Mouse (Mus musculus): ENCODE results near the gene Hist1h4f. TPM values are rescaled to one million over a fixed set of nuclear protein-coding genes. Genes with fewer than 3 reads are reported as not detected.
"Not testable (repeated sequence)": the region's sequence is repeated elsewhere in the genome, so short reads cannot be mapped to it uniquely, and the experiment has no call there.

Gene Hist1h4f
- polyA plus RNA-seq, 1 experiment from 2014 or later: not detected

DNA sequence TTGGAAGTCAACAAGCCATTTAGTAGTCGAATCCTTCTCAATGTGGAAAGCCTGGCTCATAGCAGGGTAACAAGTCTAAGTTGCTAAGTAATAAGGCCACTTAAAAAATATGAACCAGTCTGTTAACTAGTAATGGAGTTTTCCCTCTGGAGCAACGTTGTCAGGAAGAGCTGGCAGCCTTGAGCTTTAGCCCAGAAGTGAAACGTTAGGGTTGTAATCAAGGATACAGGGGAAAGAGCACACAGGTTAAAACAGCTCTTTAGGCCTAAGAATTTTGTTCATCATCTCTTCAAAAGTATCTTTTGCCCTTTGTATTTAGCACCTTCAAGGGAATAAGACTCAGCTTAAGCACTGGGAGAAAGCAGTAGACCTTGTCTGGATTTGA, 695 bp downstream of the Hist1h4f start:
- 10% methylated on average over 3 of the region's 3 CpGs for WGBS
- ATAC-seq (ENCODE audit: extremely low read depth, insufficient number of reproducible peaks, low FRiP score, low TSS enrichment): no peak

DNA sequence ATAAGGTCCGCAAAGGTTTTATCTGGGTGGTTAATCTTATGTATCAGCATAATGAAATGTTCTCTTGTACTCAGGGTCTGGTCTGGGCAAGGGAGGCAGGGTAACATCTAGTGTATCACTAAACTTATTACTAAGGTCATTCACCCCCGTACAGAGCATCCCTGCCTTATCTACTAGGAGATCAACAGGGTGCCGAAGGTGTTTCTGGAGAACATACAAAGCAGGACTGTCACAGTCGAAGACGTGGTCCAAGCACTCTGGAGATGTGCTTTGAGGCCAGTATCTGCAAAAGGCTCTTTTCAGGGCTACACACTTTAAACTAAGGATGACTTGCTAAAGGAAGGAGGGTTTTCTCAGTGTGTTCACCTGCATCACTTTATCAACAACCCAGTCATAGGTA, 4.8 kb downstream of the Hist1h4f start:
- H3K9ac ChIP-seq: no peak overlapping the region
- no peaks in the 10 kb centered on the region for H3K27me3 ChIP-seq (replicated peaks)
- WGBS: 71% methylated on average over 5 of the region's 5 CpGs
- no peak overlapping the region for H3K4me2 ChIP-seq
- no peaks in the 10 kb centered on the region for H3K9me3 ChIP-seq
- no peak for ATAC-seq (ENCODE audit: extremely low read depth, insufficient number of reproducible peaks, low FRiP score, low TSS enrichment)
- H3K4me3 ChIP-seq: no peak overlapping the region
- peaks cover 15% of the 10 kb centered on the region for H3K4me1 ChIP-seq
- H3K27ac ChIP-seq (replicated peaks): no peak overlapping the region
- no peaks in the 10 kb centered on the region for H3K36me3 ChIP-seq

More for the DNA sequence above, 695 bp downstream of the Hist1h4f start:
- Histone ChIP-seq H3K27me3 (replicated peaks) (no peaks in the 10 kb centered on the region), H3K4me2 (peak overlapping the region; percentile 72), H3K4me1 (peaks cover 22% of the 10 kb centered on the region), H3K36me3 (no peaks in the 10 kb centered on the region), H3K4me3 (peak overlapping the region; percentile 57), H3K9ac (peak overlapping the region; percentile 79), H3K27ac (replicated peaks) (peak overlapping the region; percentile 92), H3K9me3 (no peaks in the 10 kb centered on the region)

- 0% methylated on average over 14 of the region's 14 CpGs for WGBS
- H3K27me3 ChIP-seq (replicated peaks); H3K36me3 ChIP-seq; H3K9me3 ChIP-seq; H3K4me1 ChIP-seq: not testable (repeated sequence)
- Histone ChIP-seq H3K4me2 (peak overlapping the region; percentile 83), H3K4me3 (peak overlapping the region; percentile 58), H3K27ac (replicated peaks) (peak overlapping the region; percentile 93), H3K9ac (peak overlapping the region; percentile 82)
- 0 out of 2 replicates have a peak, but pooled peaks have one; percentile 4 for ATAC-seq (ENCODE audit: extremely low read depth, insufficient number of reproducible peaks, low FRiP score, low TSS enrichment)
Observed at GRCm38 (mm10) chr13:23544787-23545120, 6.7 kb downstream of the Hist1h4f start.

DNA sequence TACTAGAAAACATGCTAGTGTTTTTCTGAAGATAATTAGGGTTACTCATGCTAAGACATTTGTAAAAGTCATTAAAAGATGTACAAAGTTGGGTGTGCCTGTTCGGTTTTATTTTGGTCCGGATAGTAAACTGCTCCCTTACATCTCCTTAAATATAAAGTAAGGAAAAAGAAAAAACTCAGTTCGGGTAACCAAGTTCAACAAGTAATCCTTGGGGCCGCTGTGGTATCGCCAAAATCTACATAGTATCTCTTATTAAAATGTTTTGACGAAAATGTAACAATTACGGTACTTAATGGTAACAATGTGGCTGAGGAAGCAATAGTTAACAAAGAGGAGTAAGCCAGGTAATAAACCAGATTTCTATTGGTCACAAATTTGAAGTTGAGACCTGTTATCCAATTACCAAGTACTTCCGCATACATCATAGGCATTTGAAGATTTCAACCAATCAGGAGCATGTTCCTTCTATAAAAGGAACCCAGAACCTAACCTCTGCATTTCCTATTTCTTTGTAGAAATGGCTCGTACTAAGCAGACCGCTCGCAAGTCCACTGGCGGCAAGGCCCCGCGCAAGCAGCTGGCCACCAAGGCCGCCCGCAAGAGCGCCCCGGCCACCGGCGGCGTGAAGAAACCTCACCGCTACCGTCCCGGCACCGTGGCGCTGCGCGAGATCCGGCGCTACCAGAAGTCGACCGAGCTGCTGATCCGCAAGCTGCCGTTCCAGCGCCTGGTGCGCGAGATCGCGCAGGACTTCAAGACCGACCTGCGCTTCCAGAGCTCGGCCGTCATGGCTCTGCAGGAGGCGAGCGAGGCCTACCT, 7.3 kb downstream of the Hist1h4f start, which contains the start of gene Hist1h3f:
Gene Hist1h3f (plus strand): TSS at position 88 of the 822 bp plus-strand sequence.
- no peaks in the 10 kb centered on the region for H3K27me3 ChIP-seq (replicated peaks)
- WGBS: under 1% methylated on average over 35 of the region's 45 CpGs
- peak within 1 kb of the TSS; percentile 83 for H3K4me2 ChIP-seq
- H3K4me3 ChIP-seq: peak within 1 kb of the TSS; percentile 58
- H3K9me3 ChIP-seq: no peaks in the 10 kb centered on the region
- peak; percentile 86 for ATAC-seq (ENCODE audit: extremely low read depth, insufficient number of reproducible peaks, low FRiP score, low TSS enrichment)
- peak within 1 kb of the TSS; percentile 93 for H3K27ac ChIP-seq (replicated peaks)
- H3K9ac ChIP-seq: peak within 1 kb of the TSS; percentile 82
- peaks cover 8% of the 10 kb centered on the region for H3K4me1 ChIP-seq
- H3K36me3 ChIP-seq: no peaks in the 10 kb centered on the region

DNA sequence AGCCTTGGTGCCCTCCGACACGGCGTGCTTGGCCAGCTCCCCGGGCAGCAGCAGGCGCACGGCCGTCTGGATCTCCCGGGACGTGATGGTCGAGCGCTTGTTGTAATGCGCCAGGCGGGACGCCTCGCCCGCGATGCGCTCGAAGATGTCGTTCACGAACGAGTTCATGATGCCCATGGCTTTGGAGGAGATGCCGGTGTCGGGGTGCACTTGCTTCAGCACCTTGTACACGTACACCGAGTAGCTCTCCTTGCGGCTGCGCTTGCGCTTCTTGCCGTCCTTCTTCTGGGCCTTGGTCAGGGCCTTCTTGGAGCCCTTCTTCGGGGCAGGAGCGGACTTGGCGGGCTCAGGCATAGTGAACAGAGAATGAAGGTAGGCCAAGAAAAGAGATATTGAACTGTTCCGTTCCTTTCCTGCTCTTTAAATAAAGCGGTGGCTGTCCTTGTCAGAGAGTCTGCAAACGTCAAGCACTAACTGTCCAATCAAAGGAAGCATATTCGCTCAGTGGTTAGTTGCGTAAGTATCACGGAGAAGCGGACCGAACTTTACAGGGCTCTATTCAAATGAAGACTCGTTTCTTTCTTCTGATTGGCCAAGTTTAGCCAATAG, 8.3 kb downstream of the Hist1h4f start, which contains the start of gene Hist1h2bh:
Gene Hist1h2bh (minus strand): TSS at position 394 of the 609 bp plus-strand sequence.
- Histone ChIP-seq H3K27ac (replicated peaks) (peak within 1 kb of the TSS; percentile 93), H3K4me3 (peak within 1 kb of the TSS; percentile 58), H3K4me2 (peak within 1 kb of the TSS; percentile 83), H3K9ac (peak within 1 kb of the TSS; percentile 79)
- H3K9me3 ChIP-seq; H3K27me3 ChIP-seq (replicated peaks); H3K4me1 ChIP-seq; H3K36me3 ChIP-seq: not testable (repeated sequence)
- peak; percentile 80 for ATAC-seq (ENCODE audit: extremely low read depth, insufficient number of reproducible peaks, low FRiP score, low TSS enrichment)
- WGBS: under 1% methylated on average over 38 of the region's 42 CpGs

DNA sequence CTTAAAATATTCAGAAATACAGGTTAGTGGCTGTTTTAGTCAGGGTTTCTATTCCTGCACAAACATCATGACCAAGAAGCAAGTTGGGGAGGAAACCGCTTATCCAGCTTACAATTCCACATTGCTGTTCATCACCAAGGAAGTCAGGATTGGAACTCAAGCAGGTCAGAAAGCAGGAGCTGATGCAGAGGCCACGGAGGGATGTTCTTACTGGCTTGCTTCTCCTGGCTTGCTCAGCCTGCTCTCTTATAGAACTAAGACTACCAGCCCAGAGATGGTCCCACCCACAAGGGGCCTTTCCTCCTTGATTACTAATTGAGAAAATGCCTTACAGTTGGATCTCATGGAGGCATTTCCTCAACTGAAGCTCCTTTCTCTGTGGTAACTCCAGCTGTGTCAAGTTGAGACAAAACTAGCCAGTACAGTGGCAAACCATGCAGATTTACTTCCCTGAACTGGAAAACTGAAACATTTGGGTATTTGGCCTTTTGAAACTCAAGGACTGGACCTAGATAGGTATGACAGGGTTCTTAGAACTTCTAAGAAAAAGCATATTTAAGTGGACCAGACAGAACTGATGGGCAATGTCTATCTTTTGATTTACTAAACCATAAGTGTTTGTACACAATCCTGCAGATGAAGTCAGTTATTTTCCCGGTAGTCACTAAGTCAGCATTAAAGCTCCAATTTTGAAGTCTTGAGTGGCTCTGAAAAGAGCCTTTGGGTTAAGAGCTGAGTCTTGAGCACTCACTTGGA, 9.0 kb downstream of the Hist1h4f start:
- not testable (repeated sequence) for H3K27me3 ChIP-seq (replicated peaks); H3K4me1 ChIP-seq; H3K9me3 ChIP-seq; ATAC-seq (ENCODE audit: extremely low read depth, insufficient number of reproducible peaks, low FRiP score, low TSS enrichment); H3K36me3 ChIP-seq
- Histone ChIP-seq H3K27ac (replicated peaks) (peak overlapping the region; percentile 90), H3K4me3 (peak overlapping the region; percentile 58), H3K9ac (peak overlapping the region; percentile 79), H3K4me2 (peak overlapping the region; percentile 83)
- 10% methylated on average over 3 of the region's 3 CpGs for WGBS

DNA sequence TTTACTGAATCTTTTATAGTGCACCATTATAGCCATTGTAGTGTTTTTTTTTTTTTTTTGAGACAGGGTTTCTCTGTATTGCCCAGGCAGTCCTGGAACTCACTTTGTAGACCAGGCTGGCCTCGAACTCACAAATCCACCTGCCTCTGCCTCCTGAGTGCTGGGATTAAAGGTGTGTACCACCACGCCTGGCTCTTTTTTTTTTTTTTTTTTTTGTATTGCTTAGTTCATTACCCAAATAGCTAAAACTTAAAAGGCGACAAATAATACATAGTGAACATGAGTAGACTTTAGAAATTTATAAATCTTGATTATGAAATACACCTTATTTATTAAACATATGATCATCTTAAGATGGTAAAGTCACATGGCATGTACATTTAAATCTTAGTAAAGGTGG, 10.0 kb downstream of the Hist1h4f start:
- Histone ChIP-seq H3K27ac (replicated peaks) (no peak overlapping the region), H3K27me3 (replicated peaks) (no peaks in the 10 kb centered on the region), H3K9ac (no peak overlapping the region), H3K4me3 (no peak overlapping the region), H3K4me2 (no peak overlapping the region), H3K36me3 (no peaks in the 10 kb centered on the region), H3K9me3 (no peaks in the 10 kb centered on the region), H3K4me1 (peaks cover 18% of the 10 kb centered on the region)
- 81% methylated on average over 3 of the region's 3 CpGs for WGBS
- ATAC-seq (ENCODE audit: extremely low read depth, insufficient number of reproducible peaks, low FRiP score, low TSS enrichment): no peak

GRCm38 (mm10) chr13:23539821-23540220, 11.6 kb downstream of the Hist1h4f start:
- not testable (repeated sequence) for H3K27ac ChIP-seq (replicated peaks); H3K4me2 ChIP-seq; H3K9me3 ChIP-seq; H3K4me3 ChIP-seq; ATAC-seq (ENCODE audit: extremely low read depth, insufficient number of reproducible peaks, low FRiP score, low TSS enrichment); H3K9ac ChIP-seq; H3K36me3 ChIP-seq; H3K27me3 ChIP-seq (replicated peaks)
- 63% methylated on average over 1 of the region's 1 CpGs for WGBS
- peaks cover 28% of the 10 kb centered on the region for H3K4me1 ChIP-seq

- H3K4me1 ChIP-seq: peaks cover 37% of the 10 kb centered on the region
- no peak overlapping the region for H3K27ac ChIP-seq (replicated peaks)
- no peak overlapping the region for H3K9ac ChIP-seq
- H3K9me3 ChIP-seq: no peaks in the 10 kb centered on the region
- H3K27me3 ChIP-seq (replicated peaks): no peaks in the 10 kb centered on the region
- no peak for ATAC-seq (ENCODE audit: extremely low read depth, insufficient number of reproducible peaks, low FRiP score, low TSS enrichment)
- H3K36me3 ChIP-seq: no peaks in the 10 kb centered on the region
- no peak overlapping the region for H3K4me3 ChIP-seq
- WGBS: 83% methylated on average over 5 of the region's 5 CpGs
- H3K4me2 ChIP-seq: no peak overlapping the region
Observed at GRCm38 (mm10) chr13:23538249-23538648, 13.2 kb downstream of the Hist1h4f start.

- H3K36me3 ChIP-seq: no peaks in the 10 kb centered on the region
- H3K9ac ChIP-seq: 0 out of 2 replicates have a peak overlapping the region, but pooled peaks have one; percentile 84
- no peak overlapping the region for H3K27ac ChIP-seq (replicated peaks)
- 75% methylated on average over 3 of the region's 3 CpGs for WGBS
- H3K4me1 ChIP-seq: peaks cover 41% of the 10 kb centered on the region
- no peaks in the 10 kb centered on the region for H3K9me3 ChIP-seq
- no peak for ATAC-seq (ENCODE audit: extremely low read depth, insufficient number of reproducible peaks, low FRiP score, low TSS enrichment)
- H3K4me3 ChIP-seq: peak overlapping the region; percentile 70
- peak overlapping the region; percentile 81 for H3K4me2 ChIP-seq
- H3K27me3 ChIP-seq (replicated peaks): no peaks in the 10 kb centered on the region
Observed at GRCm38 (mm10) chr13:23537006-23537710, 14.3 kb downstream of the Hist1h4f start.

Measured in heart, embryonic 13.5 days (tissue).